Mouse (Mus musculus) MEL (cell line): Measurements from ENCODE around the gene Dusp6. TPM values are rescaled to one million over a fixed set of nuclear protein-coding genes. Genes with fewer than 3 reads are reported as not detected.

ENCODE experiments used
- DNase-seq: peaks from one replicate; pipeline ENCODE4 v3.0.0; 2011; ENCODE audit warnings: low read depth, low spot score
- H3K27ac ChIP-seq: 2 replicates; pipeline ENCODE4 v1.5.1; 2012; ENCODE audit warnings: low read depth, mild to moderate bottlenecking, control low read depth, low read length, moderate library complexity; ENCODE audit not compliant: control insufficient read depth
- H3K27me3 ChIP-seq, 2 experiments: fragments of 150-350 bp in 1 of 2; sonication (generic) in 1 of 2; 2 replicates each; pipeline ENCODE4 v1.6.1; 2012; ENCODE audit warnings: low read length in 2 of 2, mild to moderate bottlenecking in 2 of 2, improper control_type of control experiment in 1 of 2, moderate library complexity in 1 of 2; ENCODE audit not compliant: insufficient read depth in 2 of 2, control insufficient read depth in 1 of 2
- H3K36me3 ChIP-seq, 2 experiments: 2 replicates each; pipeline ENCODE4 v1.6.1; 2012 to 2014; ENCODE audit warnings: low read length in 2 of 2, improper control_type of control experiment in 1 of 2, inconsistent platforms in 1 of 2, mild to moderate bottlenecking in 1 of 2; ENCODE audit not compliant: insufficient read depth in 2 of 2, control insufficient read depth in 1 of 2
- H3K4me1 ChIP-seq, 2 experiments: fragments of 150-350 bp in 1 of 2; sonication (generic) in 1 of 2; 2 replicates each; pipeline ENCODE4 v1.6.1; 2012; ENCODE audit warnings: low read length in 2 of 2, improper control_type of control experiment in 1 of 2, mild to moderate bottlenecking in 1 of 2; ENCODE audit not compliant: insufficient read depth in 2 of 2, control insufficient read depth in 1 of 2
- H3K4me3 ChIP-seq, 2 experiments: fragments of 150-350 bp in 1 of 2; sonication (generic) in 1 of 2; 2 replicates each; pipeline ENCODE4 v1.5.1; 2012; ENCODE audit warnings: low read depth in 2 of 2, low read length in 2 of 2, mild to moderate bottlenecking in 2 of 2, moderate library complexity in 2 of 2, control low read depth in 1 of 2, improper control_type of control experiment in 1 of 2; ENCODE audit not compliant: control insufficient read depth in 1 of 2, insufficient read depth in 1 of 2
- H3K79me2 ChIP-seq: 2 replicates; pipeline ENCODE4 v1.6.1; 2012; ENCODE audit warnings: mild to moderate bottlenecking, low read length, moderate library complexity; ENCODE audit not compliant: control insufficient read depth, poor library complexity, insufficient read depth
- H3K9ac ChIP-seq: 2 replicates; pipeline ENCODE4 v1.6.1; 2012; ENCODE audit warnings: low read depth, mild to moderate bottlenecking, control low read depth, low read length, moderate library complexity; ENCODE audit not compliant: control insufficient read depth, poor library complexity, severe bottlenecking
- H3K9me3 ChIP-seq: fragments of 150-350 bp; sonication (generic); replicated peaks from 2 replicates; pipeline ENCODE4 v1.6.1; 2012; ENCODE audit warnings: mild to moderate bottlenecking, low read length, improper control_type of control experiment, moderate library complexity; ENCODE audit not compliant: insufficient read depth
- CHD2 ChIP-seq: IDR thresholded peaks from 2 replicates; pipeline ENCODE4 v1.6.1; 2011; ENCODE audit warnings: low read length, improper control_type of control experiment
- ELF1 ChIP-seq: IDR thresholded peaks from 2 replicates; pipeline ENCODE4 v1.6.1; 2014; ENCODE audit warnings: low read depth, mild to moderate bottlenecking, inconsistent platforms, low read length, improper control_type of control experiment, moderate library complexity
- EP300 ChIP-seq, 2 experiments: IDR thresholded peaks; 2 replicates each; pipeline ENCODE4 v1.6.1; 2011; ENCODE audit warnings: improper control_type of control experiment in 2 of 2, low read length in 2 of 2, low read depth in 1 of 2, mild to moderate bottlenecking in 1 of 2
- ETS1 ChIP-seq: IDR thresholded peaks from 2 replicates; pipeline ENCODE4 v1.6.1; 2012; ENCODE audit warnings: low read depth, mild to moderate bottlenecking, inconsistent platforms, low read length, improper control_type of control experiment, moderate library complexity
- HCFC1 ChIP-seq: IDR thresholded peaks from 2 replicates; pipeline ENCODE4 v1.6.1; 2012; ENCODE audit warnings: low read depth, mild to moderate bottlenecking, inconsistent platforms, low read length, improper control_type of control experiment, moderate library complexity
- KAT2A ChIP-seq: conservative IDR thresholded peaks from 2 replicates; pipeline ENCODE4 v1.6.1; 2012; ENCODE audit warnings: low read depth, low read length, improper control_type of control experiment, inconsistent platforms
- MAFK ChIP-seq: IDR thresholded peaks from 2 replicates; pipeline ENCODE4 v1.6.1; 2011; ENCODE audit warnings: low read depth, mild to moderate bottlenecking, low read length, improper control_type of control experiment, borderline replicate concordance
- MAX ChIP-seq: IDR thresholded peaks from 2 replicates; pipeline ENCODE4 v1.6.1; 2011; ENCODE audit warnings: low read length, improper control_type of control experiment
- MAZ ChIP-seq: IDR thresholded peaks from 2 replicates; pipeline ENCODE4 v1.6.1; 2012; ENCODE audit warnings: low read depth, mild to moderate bottlenecking, inconsistent platforms, low read length, improper control_type of control experiment
- MXI1 ChIP-seq: IDR thresholded peaks from 2 replicates; pipeline ENCODE4 v1.6.1; 2011; ENCODE audit warnings: mild to moderate bottlenecking, low read depth, low read length, improper control_type of control experiment
- NELFE ChIP-seq: IDR thresholded peaks from 2 replicates; pipeline ENCODE4 v1.6.1; 2011; ENCODE audit warnings: low read depth, low read length, improper control_type of control experiment
- RCOR1 ChIP-seq: IDR thresholded peaks from 2 replicates; pipeline ENCODE4 v1.6.1; 2012; ENCODE audit warnings: low read depth, mild to moderate bottlenecking, inconsistent platforms, low read length, improper control_type of control experiment
- SMC3 ChIP-seq: IDR thresholded peaks from 2 replicates; pipeline ENCODE4 v1.6.1; 2011; ENCODE audit warnings: low read depth, low read length, improper control_type of control experiment
- USF2 ChIP-seq, 2 experiments: IDR thresholded peaks; 2 replicates each; pipeline ENCODE4 v1.6.1; 2011 to 2012; ENCODE audit warnings: improper control_type of control experiment in 2 of 2, low read length in 2 of 2, borderline replicate concordance in 1 of 2, inconsistent platforms in 1 of 2, low read depth in 1 of 2, mild to moderate bottlenecking in 1 of 2; ENCODE audit not compliant: insufficient read depth in 1 of 2
- ZC3H11A ChIP-seq: IDR thresholded peaks from 2 replicates; pipeline ENCODE4 v1.6.1; 2012; ENCODE audit warnings: low read depth, mild to moderate bottlenecking, inconsistent platforms, low read length, improper control_type of control experiment
- ZKSCAN1 ChIP-seq: IDR thresholded peaks from 2 replicates; pipeline ENCODE4 v1.6.1; 2012; ENCODE audit warnings: low read depth, mild to moderate bottlenecking, inconsistent platforms, low read length, improper control_type of control experiment, moderate library complexity
- ZMIZ1 ChIP-seq: IDR thresholded peaks from 2 replicates; pipeline ENCODE4 v1.6.1; 2012; ENCODE audit warnings: low read depth, mild to moderate bottlenecking, inconsistent platforms, low read length, improper control_type of control experiment, moderate library complexity
- ZNF384 ChIP-seq: IDR thresholded peaks from 2 replicates; pipeline ENCODE4 v1.6.1; 2012; ENCODE audit warnings: low read depth, mild to moderate bottlenecking, inconsistent platforms, low read length, improper control_type of control experiment
- polyA plus RNA-seq, 2 experiments: library from polyadenylated mRNA; stranded (reverse) in 1 of 2; unstranded in 1 of 2; fragments of >175 nt in 1 of 2; fragments of >200 nt in 1 of 2; gene quantifications; 2 replicates each; pipeline versions ENCODE4 v1.2.1 to v1.2.4; 2012; ENCODE audit warnings: low replicate concordance in 2 of 2, low read depth in 1 of 2; ENCODE audit not compliant: insufficient read length in 2 of 2, insufficient read depth in 1 of 2, missing spikeins in 1 of 2
- total RNA-seq: library from RNA; depleted of rRNA; stranded (reverse); fragments of 300-350 nt; gene quantifications from 2 replicates; pipeline ENCODE4 v1.2.3, GENCODE M21; 2012

Gene Dusp6
- total and polyA plus RNA-seq, 3 experiments: 8.2 to 11.9 TPM; not detected in 1

DNA sequence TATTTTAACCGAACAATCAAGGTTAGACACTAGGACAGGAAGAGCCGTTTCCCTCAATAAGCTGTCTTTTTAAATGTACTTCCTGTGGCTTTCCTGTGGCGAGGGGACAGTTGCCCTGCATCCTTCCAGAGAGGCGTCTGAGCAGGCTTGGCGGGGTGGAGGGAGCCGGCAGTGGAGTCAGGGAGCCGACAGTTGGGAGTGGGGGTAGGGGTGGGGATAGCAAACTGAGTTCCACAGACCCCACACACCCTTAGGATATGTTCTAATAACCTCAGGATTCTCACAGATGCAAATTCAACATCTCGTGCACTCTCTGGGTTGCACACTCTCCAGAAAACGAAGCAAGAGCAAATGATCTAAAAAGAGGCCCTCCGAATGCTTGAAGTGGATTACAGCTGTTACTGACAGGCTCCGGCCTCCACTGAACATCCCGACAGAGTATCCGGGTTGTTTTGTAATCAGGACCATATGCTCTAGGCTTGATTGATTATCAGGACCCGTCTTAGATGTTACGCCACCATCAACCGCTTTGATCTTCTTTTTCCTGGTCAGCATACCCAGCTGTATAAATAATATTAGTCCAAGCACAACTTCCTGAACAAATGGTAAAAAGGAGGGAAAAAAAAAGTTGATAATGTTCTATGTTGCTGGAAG is 33.9 kb upstream of the Dusp6 start:
- H3K79me2 ChIP-seq: no peaks in the 10 kb centered on the region
- H3K4me3 ChIP-seq: no peak overlapping the region
- DNase-seq: no peak
- no peaks in the 10 kb centered on the region for H3K4me1 ChIP-seq
- no peak overlapping the region for H3K9ac ChIP-seq
- no peak overlapping the region for H3K27ac ChIP-seq
- no peaks in the 10 kb centered on the region for H3K9me3 ChIP-seq
- no peak for TF ChIP-seq NELFE
- no peak for TF ChIP-seq ZKSCAN1
- H3K27me3 ChIP-seq: peaks cover 0 to 6% of the 10 kb centered on the region in 2 experiments
- no peaks in the 10 kb centered on the region for H3K36me3 ChIP-seq

- no peaks in the 10 kb centered on the region for H3K9me3 ChIP-seq
- H3K79me2 ChIP-seq: no peaks in the 10 kb centered on the region
- no peak overlapping the region for H3K4me3 ChIP-seq
- TF ChIP-seq ETS1: no peak
- no peak for TF ChIP-seq KAT2A
- no peak for TF ChIP-seq USF2 (IDR thresholded peaks at IDR 0.05; ENCODE audit: borderline replicate concordance in 1 of 2, insufficient read depth in 1 of 2, low read depth in 1 of 2, low read length in 2 of 2)
- no peak for TF ChIP-seq ZNF384
- no peak for TF ChIP-seq SMC3
- TF ChIP-seq ZC3H11A: no peak
- no peak for TF ChIP-seq MAX
- TF ChIP-seq MAZ: no peak
- no peak for TF ChIP-seq ELF1
- no peak for TF ChIP-seq EP300 (IDR thresholded peaks at IDR 0.05; ENCODE audit: low read depth in 1 of 2, low read length in 2 of 2)
- TF ChIP-seq NELFE: no peak
- TF ChIP-seq MXI1: no peak
- no peak for TF ChIP-seq MAFK
- TF ChIP-seq ZMIZ1: no peak
- TF ChIP-seq CHD2: no peak
- TF ChIP-seq HCFC1: no peak
- TF ChIP-seq RCOR1: no peak
- TF ChIP-seq, all 39 proteins: peak for 0
- no peaks in the 10 kb centered on the region for H3K36me3 ChIP-seq
- DNase-seq: no peak
- peaks cover 0 to 6% of the 10 kb centered on the region in 2 experiments for H3K27me3 ChIP-seq
- H3K27ac ChIP-seq: no peak overlapping the region
- no peak overlapping the region for H3K9ac ChIP-seq
- no peaks in the 10 kb centered on the region for H3K4me1 ChIP-seq
Measured at GRCm38 (mm10) chr10:99232518-99233227, 30.4 kb upstream of the Dusp6 start.
